Mouse (Mus musculus): ENCODE measurements at regions not wholly inside any gene's neighbourhood (a gene's known extent, or its start where the extent isn't known, plus 50 kb on each side); places are given as distances from the start of the nearest gene placed in this dataset.

- DNase-seq (ENCODE audit: extremely low read depth, insufficient read length, low spot score): no peak
Observed at GRCm38 (mm10) chr1:106086687-106087086, 84.9 kb upstream of the Phlpp1 start.

- DNase-seq (ENCODE audit: extremely low read depth, insufficient read length, low spot score): no peak
Observed at GRCm38 (mm10) chr1:106092909-106093557, 78.5 kb upstream of the Phlpp1 start.

DNA sequence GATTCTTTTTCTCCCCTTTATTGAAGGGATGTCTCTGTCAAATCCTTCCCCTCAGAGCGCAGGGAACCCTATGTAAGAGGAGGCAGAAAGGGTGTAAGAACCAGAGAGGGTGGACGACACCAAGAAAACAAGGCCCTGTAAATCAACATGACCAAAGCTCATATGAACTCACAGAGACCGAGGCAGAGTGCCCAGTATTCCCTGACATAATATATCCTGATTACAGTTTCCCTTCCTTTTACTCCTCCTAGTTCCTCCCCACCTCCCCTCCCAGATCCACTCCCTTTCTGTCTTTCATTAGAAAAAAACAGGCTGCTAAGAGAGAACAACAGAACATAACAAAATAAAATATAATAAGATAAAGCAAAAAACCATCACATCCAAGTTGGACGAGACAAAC is 77.7 kb upstream of the Phlpp1 start:
- no peak for DNase-seq (ENCODE audit: extremely low read depth, insufficient read length, low spot score)

- DNase-seq (ENCODE audit: extremely low read depth, insufficient read length, low spot score): no peak
Observed at GRCm38 (mm10) chr1:106096324-106096723, 75.2 kb upstream of the Phlpp1 start.

DNA sequence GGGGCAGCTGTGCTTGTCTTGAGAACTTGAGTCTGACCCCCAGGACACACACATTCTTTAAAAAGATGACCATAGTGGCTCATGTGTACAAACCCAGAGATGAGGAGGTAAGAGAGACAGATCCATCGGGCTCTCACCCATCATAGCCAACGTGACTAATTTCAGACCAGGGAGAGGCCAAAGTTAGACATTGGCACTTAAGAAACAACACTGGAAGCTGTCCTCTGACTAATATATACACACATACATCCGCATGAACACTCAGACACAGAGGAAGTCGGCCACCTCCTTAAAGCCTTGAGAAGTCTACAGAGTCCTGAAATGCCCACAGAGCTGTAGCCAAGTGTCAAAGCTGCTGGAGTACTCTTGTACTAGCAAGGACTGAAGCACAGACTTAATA is 74.4 kb upstream of the Phlpp1 start:
- DNase-seq (ENCODE audit: extremely low read depth, insufficient read length, low spot score): no peak

GRCm38 (mm10) chr1:106100611-106101010 is 70.9 kb upstream of the Phlpp1 start:
- DNase-seq (ENCODE audit: extremely low read depth, insufficient read length, low spot score): no peak

DNA sequence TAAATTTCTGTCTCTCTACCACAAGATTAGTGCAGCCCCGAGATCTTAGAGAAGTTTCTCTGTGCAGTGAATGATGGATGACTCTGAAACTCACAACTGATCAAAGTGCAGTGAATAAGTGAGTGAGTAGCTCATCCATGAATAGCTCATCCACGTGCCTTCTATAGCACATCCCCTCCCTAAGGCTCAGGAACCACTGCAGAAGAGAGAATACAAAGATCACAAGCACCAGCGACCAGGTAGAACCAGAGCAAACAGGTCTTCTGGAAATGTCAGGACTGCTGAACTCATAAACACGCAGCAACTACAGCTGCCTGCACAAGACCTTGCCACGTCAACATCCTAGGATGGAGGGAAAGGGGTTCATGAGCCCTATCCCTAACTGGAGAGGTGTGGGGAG is 69.0 kb upstream of the Phlpp1 start:
- DNase-seq (ENCODE audit: extremely low read depth, insufficient read length, low spot score): no peak

DNA sequence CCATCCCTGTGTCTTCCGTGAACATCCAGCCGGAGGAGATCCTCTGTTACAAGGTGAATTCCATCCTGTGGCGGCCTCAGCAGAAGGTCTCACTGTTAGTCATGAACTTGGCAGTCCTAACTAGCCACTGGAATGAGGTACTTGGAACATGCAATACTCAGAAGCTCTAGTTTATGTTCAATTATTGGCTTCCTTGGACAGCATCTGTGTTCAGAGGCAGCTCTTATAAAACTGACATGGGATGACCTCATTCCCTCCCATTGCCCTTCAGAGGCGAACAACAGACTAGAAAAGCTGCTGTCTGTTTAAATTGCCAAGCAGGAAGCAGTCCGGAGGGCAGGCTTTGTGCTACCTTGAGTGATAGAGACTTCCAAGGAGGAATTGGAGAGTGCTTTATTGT is 62.5 kb upstream of the Phlpp1 start:
- DNase-seq (ENCODE audit: extremely low read depth, insufficient read length, low spot score): peak; percentile 56

All from 3134 (cell line).